Mouse (Mus musculus) adrenal gland, postnatal 25 days (tissue): ENCODE data around the gene Pex10. TPM values are rescaled to one million over a fixed set of nuclear protein-coding genes. Genes with fewer than 3 reads are reported as not detected.

Experiments used
- DNase-seq: peaks from one replicate; pipeline ENCODE4 v3.0.0; 2021; ENCODE audit warnings: mixed read lengths
- long read RNA-seq: library from polyadenylated mRNA; stranded (forward); transcript quantifications from one replicate; pipeline ENCODE4 v2.0.0, GENCODE M21; 2021
- total RNA-seq: library from RNA; stranded (reverse); gene quantifications from 2 replicates; pipeline ENCODE4 v1.2.3, GENCODE M21; 2021

Pex10 gene
- total RNA-seq: 25.1 and 28.6 TPM in 2 replicates
- long read RNA-seq, transcript Pex10-201 (6 exons, 1,688 nt): major isoform, 27 of 32 reads
- long read RNA-seq, partial matches to known transcripts: 2 of 32 reads
- long read RNA-seq, other reads (novel, unspliced or antisense): 3 of 32 reads

- DNase-seq: peak; percentile 98
Measured at GRCm38 (mm10) chr4:155066834-155067522, at the start of gene Pex10. Gene Pex10, plus strand, starts transcription at chr4:155067016.

GRCm38 (mm10) chr4:155017253-155017878 lies 49.5 kb upstream of the Pex10 start:
- no peak for DNase-seq

- no peak for DNase-seq
Measured at GRCm38 (mm10) chr4:155018066-155018465, 48.8 kb upstream of the Pex10 start.

GRCm38 (mm10) chr4:155018601-155019335 lies 48.0 kb upstream of the Pex10 start:
- peak; percentile 23 for DNase-seq

GRCm38 (mm10) chr4:155019336-155019847 lies 47.4 kb upstream of the Pex10 start:
- DNase-seq: peak; percentile 15

GRCm38 (mm10) chr4:155020141-155020540 lies 46.7 kb upstream of the Pex10 start:
- no peak for DNase-seq

- DNase-seq: no peak
Measured at GRCm38 (mm10) chr4:155020813-155021212, 46.0 kb upstream of the Pex10 start.

- DNase-seq: no peak
Measured at GRCm38 (mm10) chr4:155022228-155022855, 44.5 kb upstream of the Pex10 start.

- no peak for DNase-seq
Measured at GRCm38 (mm10) chr4:155024170-155025010, 42.4 kb upstream of the Pex10 start.

GRCm38 (mm10) chr4:155033115-155033514 lies 33.7 kb upstream of the Pex10 start:
- DNase-seq: no peak

- no peak for DNase-seq
Measured at GRCm38 (mm10) chr4:155034202-155034601, 32.6 kb upstream of the Pex10 start.

GRCm38 (mm10) chr4:155034787-155035186 lies 32.0 kb upstream of the Pex10 start:
- no peak for DNase-seq

GRCm38 (mm10) chr4:155040197-155040596 lies 26.6 kb upstream of the Pex10 start:
- DNase-seq: no peak

- DNase-seq: no peak
Measured at GRCm38 (mm10) chr4:155040696-155041095, 26.1 kb upstream of the Pex10 start.

- no peak for DNase-seq
Measured at GRCm38 (mm10) chr4:155042606-155043288, 24.1 kb upstream of the Pex10 start.

GRCm38 (mm10) chr4:155043289-155043625 lies 23.6 kb upstream of the Pex10 start:
- DNase-seq: no peak

- DNase-seq: no peak
Measured at GRCm38 (mm10) chr4:155046636-155047035, 20.2 kb upstream of the Pex10 start.

GRCm38 (mm10) chr4:155050116-155050515 lies 16.7 kb upstream of the Pex10 start:
- DNase-seq: no peak

- no peak for DNase-seq
Measured at GRCm38 (mm10) chr4:155056724-155057123, 10.1 kb upstream of the Pex10 start, which contains the start of gene Plch2. Gene Plch2, minus strand, starts transcription at chr4:155056784.

- DNase-seq: no peak
Measured at GRCm38 (mm10) chr4:155058325-155058724, 8.5 kb upstream of the Pex10 start.

GRCm38 (mm10) chr4:155063895-155064294 lies 2.9 kb upstream of the Pex10 start:
- no peak for DNase-seq
